Mouse (Mus musculus): ENCODE data around the gene Dnm3. TPM values are rescaled to one million over a fixed set of nuclear protein-coding genes. Genes with fewer than 3 reads are reported as not detected.
A peak's percentile ranks its signal among the peaks of the same experiment; 100 is the strongest.

Gene Dnm3
- total RNA-seq, 2 experiments from 2014 or later, result 79.8 to 80.9 TPM

DNA sequence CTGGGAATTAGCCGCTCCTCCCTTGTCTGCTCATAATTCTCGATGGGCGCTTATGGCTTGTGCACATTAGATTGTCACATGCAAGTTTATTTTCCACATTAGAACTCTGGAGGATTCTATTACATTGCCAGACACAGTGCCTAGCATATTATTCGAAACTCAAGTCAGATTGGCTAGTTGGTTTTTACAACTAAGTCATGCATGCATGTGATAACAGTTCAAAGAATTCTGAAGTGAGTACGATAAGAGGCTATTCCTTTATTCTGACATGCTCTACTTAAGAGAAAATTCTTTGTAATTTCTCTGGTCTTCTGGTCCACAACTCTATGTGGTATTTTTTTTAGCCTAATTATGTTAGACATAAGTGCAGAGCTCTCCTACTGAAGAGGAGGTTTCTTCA lies 320.2 kb downstream of the Dnm3 start:
- DNase-seq, result no peak

DNA sequence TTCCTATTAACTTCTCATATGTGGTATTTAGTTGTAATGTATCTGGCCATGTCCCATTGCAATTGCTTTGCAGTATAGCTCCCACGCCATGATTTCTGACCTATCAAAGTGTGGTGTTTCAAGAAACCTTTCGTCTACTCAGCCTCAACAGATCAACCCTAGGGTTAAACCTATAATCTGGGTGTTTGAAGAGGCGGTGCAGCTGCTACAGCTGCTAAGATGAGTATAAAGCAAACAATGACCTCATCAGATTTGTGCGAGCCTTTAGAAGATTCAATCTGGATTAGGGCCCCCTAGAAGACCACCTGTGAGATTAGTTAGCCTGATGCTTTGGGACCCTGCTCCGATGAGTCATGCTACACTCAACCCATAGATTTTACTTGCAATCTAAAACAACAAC lies 321.0 kb downstream of the Dnm3 start:
- no peak for DNase-seq

- no peak for DNase-seq
Measured at GRCm38 (mm10) chr1:162155546-162155945, 322.3 kb downstream of the Dnm3 start.

DNA sequence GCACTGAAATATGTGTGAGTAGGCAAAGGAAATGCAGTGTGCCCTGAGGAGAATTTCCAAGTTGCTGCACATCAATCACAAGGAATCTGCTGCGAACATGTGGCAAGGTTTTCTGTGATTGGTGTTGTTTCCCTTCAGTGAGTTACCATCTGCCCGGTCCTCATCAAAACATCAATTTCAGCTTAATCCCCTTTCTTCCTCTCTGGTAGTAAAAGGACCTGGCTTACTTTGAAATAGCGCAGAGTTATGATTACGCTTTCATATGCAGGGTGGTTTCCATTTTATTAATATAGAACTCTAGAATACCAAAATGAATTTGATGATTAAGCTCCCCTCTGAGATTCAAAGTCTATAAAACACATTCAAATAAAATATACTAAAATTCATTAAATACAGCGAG lies 324.7 kb downstream of the Dnm3 start:
- no peak for DNase-seq

DNA sequence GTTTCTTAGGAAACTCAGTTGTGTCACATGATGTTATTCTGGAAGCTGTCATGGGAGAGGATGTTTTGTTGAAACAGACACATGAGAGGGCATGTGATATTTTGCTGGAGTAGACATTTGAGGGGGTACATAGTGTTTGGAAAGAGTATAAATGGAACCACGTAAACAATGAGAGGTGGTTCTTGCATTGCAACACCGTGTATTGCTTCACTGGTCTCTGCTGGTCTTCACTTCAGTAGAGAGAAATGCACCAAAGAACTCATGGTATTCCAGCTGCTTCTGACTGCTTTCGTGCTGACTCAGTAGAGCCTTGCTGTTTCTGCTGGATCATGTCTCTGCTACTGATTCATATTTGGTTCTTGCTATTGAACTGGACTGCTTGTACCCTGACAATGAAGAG lies 328.1 kb downstream of the Dnm3 start:
- no peak for DNase-seq

DNA sequence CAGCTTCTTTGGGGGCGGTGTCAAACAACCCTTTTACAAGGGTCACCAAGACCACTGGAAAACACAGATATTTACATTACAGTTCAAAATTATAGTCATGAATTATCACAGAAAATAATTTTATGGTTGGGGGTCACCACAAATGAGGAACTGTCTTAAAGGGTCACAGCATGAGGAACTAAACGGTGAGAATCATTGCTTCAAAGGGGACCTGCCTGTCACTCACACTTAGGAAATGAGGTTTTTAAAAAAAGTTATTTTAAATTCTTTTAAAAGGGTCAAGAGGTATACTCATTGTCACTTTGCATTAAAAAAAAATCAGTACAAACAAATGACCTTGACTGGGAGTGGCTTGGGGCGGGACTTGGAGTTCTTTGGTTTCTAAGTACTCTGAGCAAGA lies 330.3 kb downstream of the Dnm3 start:
- no peak for DNase-seq

- DNase-seq, result no peak
Measured at GRCm38 (mm10) chr1:162145748-162146147, 332.1 kb downstream of the Dnm3 start.

DNA sequence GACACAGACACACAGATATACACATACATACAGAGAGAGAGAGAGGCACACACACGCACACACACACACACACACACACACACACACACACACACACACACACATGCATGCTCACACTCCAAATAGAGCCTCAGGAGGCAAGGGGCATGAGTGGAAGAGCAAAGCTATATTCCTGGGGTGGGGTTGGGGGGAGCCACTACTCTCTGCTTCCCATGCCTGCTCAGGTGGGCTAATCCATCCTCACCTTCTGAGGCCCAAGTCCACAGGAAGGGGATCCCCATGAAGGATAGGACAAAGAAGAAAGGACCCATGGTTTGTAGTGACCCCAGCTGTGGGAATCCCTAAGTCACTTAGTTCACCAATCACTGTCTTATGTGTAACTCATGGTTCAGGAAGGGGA lies 332.8 kb downstream of the Dnm3 start:
- DNase-seq, result no peak

- DNase-seq, result no peak
Measured at GRCm38 (mm10) chr1:162143974-162144912, 333.6 kb downstream of the Dnm3 start.

- peak; percentile 34 to 41 for DNase-seq
Measured at GRCm38 (mm10) chr1:162142285-162142684, 335.5 kb downstream of the Dnm3 start.

- no peak for DNase-seq
Measured at GRCm38 (mm10) chr1:162136328-162136727, 341.5 kb downstream of the Dnm3 start.

GRCm38 (mm10) chr1:162135451-162136213 lies 342.2 kb downstream of the Dnm3 start:
- DNase-seq, result no peak

DNA sequence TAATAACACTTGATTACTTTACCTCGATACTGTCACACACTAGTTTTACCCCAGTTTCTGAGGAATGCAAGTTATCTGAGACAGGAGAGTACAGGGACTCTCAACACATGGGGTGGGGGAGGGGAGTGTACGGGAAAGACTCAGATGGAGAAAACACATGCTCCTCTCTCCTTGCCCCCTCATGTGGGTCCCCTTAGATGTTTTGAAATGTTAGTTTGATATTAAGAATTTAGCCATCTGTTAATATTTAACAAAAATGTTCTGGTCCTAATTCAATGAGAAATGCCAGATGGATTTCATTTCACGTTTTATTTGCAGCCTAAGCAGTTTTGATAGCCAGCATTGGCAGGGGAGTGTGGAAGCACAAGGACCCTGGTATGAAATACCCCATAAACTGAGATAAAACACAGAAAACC lies 343.2 kb downstream of the Dnm3 start:
- no peak for DNase-seq

DNA sequence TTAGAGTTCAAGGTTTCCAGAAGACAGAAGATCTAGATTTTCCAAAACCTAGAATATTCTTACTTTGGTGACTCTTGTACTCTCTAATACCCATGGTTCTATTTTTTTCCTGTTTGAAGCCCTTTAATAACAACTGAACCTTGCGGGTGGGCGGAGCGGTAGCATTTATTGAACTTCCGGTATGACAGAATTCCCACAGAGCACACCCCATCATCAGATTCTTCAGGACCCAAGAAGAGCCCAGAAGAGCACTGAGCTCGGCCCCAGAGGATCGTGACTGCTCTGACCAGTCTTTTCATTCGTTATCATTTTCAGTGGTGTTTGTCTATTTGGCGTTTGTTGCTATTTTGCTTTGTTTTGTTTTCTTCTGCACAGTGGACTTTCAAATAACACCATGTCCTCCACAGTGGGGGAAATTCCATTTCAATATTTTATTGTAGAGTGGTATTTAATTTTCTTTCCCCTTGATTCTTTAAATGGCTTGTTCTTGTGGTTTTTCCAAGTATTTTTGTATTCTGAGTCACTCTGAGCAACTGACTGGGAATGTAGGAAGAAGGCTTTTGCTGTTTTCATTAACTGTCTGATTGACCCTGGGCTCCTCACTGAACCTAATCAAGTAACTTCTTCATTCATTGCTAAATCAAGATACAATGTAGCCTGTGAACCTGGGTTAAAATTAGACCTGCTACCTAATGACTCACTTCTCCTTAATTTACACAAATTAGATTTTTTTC lies 344.8 kb downstream of the Dnm3 start:
- DNase-seq, result no peak

GRCm38 (mm10) chr1:162126856-162127792 lies 350.7 kb downstream of the Dnm3 start:
- DNase-seq, result no peak

DNA sequence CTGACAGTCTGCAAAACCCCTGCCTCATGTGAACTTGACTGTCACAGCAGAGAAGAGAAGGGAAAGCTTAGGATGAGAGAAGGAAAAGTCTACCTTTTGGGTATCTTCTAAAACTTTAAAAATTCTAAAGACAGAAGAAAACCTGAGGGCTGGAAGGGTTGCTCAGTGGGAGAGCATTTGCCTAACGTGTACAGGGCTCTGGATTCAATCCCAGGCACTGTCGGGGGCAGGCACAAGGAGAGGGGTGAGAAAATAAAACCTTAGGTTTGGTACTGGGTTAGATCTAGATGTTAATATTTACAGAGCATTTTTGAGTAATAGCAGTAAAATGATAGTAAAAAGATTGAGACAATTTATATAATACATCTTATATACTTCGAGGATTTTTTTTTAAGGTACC lies 353.4 kb downstream of the Dnm3 start:
- DNase-seq, result no peak

DNA sequence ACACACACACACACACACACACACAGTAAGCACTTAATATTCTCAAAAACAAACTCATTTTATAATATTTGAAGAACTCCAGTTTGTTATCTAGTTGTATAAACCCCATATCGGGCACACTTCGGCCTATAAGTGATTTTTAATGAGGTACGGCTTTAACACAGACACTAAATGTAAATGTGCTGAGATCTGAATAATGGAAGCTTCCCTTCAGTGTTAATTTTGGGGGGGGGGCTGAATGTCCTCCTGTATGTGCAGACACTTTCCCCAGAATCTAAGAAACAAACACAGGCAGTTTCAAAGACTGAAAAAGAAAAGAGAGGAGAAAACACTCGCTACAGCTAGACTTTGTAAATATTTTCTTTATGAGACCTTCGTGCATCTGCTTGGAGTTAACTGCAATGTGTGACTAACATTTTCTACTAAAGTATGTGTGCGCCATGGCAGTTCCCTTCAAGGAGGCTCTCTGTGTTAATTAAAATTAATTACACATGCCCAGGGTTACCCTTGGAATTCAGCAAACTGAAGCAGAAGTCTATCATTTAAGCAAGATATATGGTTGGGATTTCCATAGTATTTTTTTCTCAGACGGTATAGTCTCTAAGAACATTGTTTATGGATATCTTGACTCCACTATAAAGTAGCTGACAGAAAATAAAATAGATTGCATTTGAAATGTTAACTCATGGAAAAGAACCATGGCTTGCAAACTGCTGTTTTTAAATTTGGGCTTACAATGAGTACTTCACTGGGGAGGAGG lies 356.2 kb downstream of the Dnm3 start:
- DNase-seq, result no peak

GRCm38 (mm10) chr1:162109437-162109813 lies 368.4 kb downstream of the Dnm3 start:
- peak; percentile 11 to 12 for DNase-seq

DNA sequence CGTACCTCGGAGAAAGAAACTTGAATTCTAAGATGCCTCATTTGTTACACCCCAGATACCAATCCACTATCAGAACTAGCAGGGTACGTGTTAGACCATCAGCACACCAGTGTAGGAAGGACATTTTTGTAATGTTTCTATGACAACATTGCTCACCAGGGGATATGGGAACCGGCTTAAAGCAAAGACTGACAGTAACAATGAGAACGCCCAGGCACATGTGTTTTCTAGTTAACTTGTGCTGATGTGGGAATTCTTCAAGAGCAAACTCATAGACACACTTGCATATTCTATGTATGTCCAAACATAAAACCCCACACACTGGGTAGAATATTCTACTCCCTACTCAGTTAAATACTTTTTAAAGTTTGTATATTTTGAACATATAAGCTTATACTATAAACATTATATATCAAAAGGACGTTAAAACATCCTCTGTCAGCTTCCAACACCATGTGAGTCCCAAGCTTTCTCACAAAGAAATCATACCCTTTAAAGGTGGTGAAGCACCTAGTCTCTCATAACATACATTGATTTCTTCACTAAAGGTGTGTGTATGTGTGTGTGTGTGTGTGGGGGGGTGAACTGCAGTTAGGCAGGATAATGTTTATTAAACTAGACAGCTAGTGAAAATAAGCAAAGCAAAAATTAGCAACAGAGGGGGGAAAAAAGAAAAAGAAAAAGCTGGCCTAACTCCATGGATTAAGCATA lies 369.0 kb downstream of the Dnm3 start:
- no peak for DNase-seq

- DNase-seq, result peak; percentile 24 to 28
Measured at GRCm38 (mm10) chr1:162108181-162108671, 369.6 kb downstream of the Dnm3 start.

Data from layer of hippocampus, postnatal 36 days (tissue).